17 mouse cellular contexts compared by ENCODE assay signal in genomic region chr13:114004191-114004590, GRCm38 (mm10).
"Had no signal": no experiment of that assay in that cellular context is flagged by ENCODE, and none has a peak within 500 bp of the region (broad histone marks: within the 10 kb centered on the region; RNA-seq: fewer than 3 reads in every experiment).

No protein-coding gene starts in this region.

- DNase-seq: kidney, adult 9 months; kidney, postnatal 14 days; kidney, postnatal 4 days; liver, postnatal 0 days; lung, postnatal 14 days; midbrain, embryonic 14.5 days; right cerebral cortex, adult 18-20 months; right cerebral cortex, postnatal 14 days; right cerebral cortex, postnatal 4 days; thymus, adult 18-20 months; thymus, postnatal 36 days had no signal

- H3K27me3 ChIP-seq: limb, embryonic 15.5 days; lung, embryonic 15.5 days; stomach, embryonic 15.5 days had no signal

- H3K4me1 ChIP-seq: stomach, embryonic 15.5 days had no signal

- H3K36me3 ChIP-seq: limb, embryonic 15.5 days; lung, embryonic 15.5 days; stomach, embryonic 15.5 days had no signal

- H3K27ac ChIP-seq: limb, embryonic 15.5 days; liver, embryonic 14.5 days; lung, embryonic 15.5 days; stomach, embryonic 15.5 days had no signal

- H3K4me3 ChIP-seq: limb, embryonic 15.5 days; lung, embryonic 15.5 days; stomach, embryonic 15.5 days had no signal

- H3K9ac ChIP-seq: limb, embryonic 15.5 days; liver, embryonic 14.5 days; liver, postnatal 0 days; lung, embryonic 15.5 days; stomach, embryonic 15.5 days had no signal

- H3K9me3 ChIP-seq: limb, embryonic 15.5 days; lung, embryonic 15.5 days; stomach, embryonic 15.5 days had no signal

- H3K4me2 ChIP-seq: limb, embryonic 15.5 days; liver, embryonic 11.5 days; lung, embryonic 15.5 days; midbrain, embryonic 11.5 days; stomach, embryonic 15.5 days had no signal

- ATAC-seq: liver, postnatal 0 days had no signal
